Mouse (Mus musculus) adrenal gland, adult 2 months (tissue): ENCODE measurements around the gene Ldb1. TPM values are rescaled to one million over a fixed set of nuclear protein-coding genes. Genes with fewer than 3 reads are reported as not detected.
A peak's percentile ranks its signal among the peaks of the same experiment; 100 is the strongest.

Experiments used
- DNase-seq: peaks from one replicate; pipeline ENCODE4 v3.0.0; 2021
- polyA plus RNA-seq: library from polyadenylated mRNA; depleted of rRNA; stranded (reverse); fragments of >200 nt; gene quantifications from 2 replicates; pipeline ENCODE4 v1.2.3, GENCODE M21; 2012
- total RNA-seq, 2 experiments: library from RNA; stranded (reverse); gene quantifications; 2 replicates each; pipeline ENCODE4 v1.2.3; 2021

Gene Ldb1
- total and polyA plus RNA-seq, 3 experiments, result 58.2 to 99.3 (median 67.1) TPM

DNA sequence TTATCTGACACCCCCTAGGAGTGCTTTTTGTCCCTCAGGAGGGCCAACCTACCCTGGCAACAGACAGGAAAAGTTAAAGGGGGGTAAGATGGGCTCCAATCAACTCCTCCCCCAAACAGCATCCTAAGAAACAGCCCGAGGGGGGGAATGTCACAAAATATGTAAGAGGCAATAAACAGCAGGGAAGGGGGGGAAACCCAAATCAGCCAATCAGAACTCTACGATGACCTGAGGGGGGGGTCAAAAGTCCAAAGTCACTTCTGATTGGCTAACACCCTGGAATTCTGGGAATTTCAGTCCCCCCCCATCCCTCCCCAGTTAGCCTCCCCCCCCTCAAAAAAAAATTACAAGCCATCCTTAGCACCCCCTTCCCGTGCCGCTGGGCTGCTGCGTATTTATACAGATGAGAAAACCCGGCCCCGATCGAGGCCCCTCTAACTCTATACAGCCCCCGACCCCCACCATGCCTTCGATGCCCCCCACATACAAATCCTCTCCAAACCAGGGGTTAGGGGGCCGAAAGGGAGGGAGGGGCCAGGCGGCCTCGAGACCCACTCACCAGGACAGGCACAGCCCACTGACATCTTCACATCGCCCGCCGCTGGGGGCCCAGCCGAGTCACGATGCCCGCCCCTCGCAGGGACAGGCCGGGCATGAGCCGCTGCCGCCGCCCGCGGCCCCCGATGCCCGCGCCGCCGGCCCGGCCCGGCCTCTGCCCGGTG lies 582 bp downstream of the Ldb1 start, which contains the start of gene Pprc1:
Gene Pprc1, plus strand, starts transcription at position 616 of the 722 bp plus-strand sequence.
- DNase-seq, result peak; percentile 71

DNA sequence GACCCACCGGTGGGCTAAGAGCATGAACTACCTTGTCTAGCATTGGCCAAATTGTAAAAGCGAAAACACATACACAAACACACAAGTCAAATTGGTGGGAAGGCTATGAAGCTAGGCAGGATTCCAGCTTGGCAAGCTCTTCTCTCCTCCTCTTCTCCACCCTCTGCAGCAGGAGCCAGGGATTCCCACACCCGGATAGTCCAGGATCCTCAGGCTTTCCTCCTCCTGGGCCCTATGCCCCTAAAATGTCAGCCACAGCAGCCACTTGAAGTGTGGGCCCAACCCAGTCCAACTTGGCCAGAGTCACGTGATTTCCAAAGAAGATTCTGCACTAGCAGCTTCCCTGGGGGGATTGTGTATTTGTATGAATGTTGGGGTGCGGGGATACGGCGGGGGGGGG lies 1.6 kb downstream of the Ldb1 start:
- DNase-seq, result peak; percentile 31

DNA sequence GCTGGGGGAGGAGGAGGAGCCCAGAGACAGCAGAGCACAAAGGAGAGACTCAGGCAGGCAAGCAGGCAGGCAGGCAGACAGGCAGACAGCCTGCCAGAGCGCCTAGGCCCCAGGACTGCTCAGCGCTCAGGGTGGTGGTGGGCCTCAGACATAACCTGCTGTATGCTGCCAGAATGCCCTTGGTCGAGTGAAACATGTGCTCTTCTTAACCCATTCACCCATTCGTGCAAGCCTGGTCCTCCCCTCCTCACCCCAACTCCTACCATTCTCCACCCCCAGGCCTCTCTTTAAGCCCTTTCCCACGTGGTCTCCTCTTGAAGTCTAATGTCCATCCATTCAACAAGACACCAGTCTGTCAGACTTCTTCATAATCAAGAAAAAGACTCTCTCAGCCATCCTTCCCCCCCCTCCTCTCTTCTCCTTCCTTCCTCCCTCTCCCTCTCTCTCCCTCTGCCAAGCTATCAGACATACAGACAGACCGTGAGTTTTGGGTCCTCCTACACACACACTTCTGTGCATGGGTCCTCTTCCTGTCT lies 2.5 kb downstream of the Ldb1 start:
- DNase-seq, result peak; percentile 56

DNA sequence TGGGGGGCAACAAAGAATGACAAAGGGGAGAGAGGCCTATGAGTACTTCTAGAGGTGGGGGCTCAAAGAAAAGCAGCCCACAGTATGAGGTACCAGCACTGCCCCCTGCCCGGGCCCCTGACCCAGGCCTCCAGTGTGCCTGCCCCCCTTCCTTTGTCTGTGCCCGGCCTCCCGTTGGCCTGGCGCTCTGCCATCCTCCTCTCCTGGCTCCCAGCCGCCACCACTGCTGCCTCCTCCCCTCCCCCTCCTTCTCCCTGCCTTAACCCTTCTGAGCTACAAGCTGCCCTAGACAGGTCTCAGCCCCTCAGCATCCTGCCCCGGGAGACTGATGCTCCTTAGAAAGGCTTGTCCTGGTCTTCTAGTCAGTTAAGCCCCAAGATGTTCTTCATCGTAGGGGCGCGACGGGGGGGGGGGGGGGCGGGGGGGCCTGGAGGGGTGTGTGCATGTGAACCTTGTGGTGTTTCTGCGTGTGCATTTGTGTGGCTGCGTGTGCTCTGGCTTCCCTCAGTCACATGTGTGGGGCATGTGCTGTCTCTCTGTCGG lies 3.0 kb downstream of the Ldb1 start:
- DNase-seq, result peak; percentile 91

DNA sequence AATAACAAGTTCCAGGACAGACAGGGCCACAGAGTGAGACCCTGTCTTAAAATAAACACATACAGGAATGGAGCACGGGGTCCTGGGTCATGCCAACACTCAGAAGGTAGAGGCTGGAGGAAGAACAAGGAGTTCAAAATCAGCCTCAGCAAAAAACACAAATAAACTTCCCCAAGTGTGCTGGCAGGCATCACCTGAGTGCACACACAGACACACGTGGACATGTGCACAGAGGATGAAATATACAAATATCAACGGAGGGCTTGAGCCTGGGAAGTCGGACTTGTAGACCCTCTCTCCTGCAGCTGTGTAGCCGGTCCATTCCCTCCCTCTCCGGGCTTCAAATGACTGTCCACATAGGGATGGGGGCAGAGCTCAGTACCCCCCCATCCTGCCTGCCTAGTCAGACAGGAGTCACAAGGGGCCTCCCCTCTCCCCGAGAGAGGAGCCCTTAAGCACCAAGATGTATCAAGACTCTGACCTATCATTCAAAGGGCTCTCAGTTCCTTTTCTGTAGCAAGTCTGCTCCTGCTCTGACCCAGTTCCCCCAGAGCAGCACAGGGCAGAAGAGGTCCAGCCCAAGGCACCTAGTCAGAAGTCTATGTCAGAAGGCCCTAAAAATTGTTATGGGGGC lies 3.6 kb downstream of the Ldb1 start:
- no peak for DNase-seq

DNA sequence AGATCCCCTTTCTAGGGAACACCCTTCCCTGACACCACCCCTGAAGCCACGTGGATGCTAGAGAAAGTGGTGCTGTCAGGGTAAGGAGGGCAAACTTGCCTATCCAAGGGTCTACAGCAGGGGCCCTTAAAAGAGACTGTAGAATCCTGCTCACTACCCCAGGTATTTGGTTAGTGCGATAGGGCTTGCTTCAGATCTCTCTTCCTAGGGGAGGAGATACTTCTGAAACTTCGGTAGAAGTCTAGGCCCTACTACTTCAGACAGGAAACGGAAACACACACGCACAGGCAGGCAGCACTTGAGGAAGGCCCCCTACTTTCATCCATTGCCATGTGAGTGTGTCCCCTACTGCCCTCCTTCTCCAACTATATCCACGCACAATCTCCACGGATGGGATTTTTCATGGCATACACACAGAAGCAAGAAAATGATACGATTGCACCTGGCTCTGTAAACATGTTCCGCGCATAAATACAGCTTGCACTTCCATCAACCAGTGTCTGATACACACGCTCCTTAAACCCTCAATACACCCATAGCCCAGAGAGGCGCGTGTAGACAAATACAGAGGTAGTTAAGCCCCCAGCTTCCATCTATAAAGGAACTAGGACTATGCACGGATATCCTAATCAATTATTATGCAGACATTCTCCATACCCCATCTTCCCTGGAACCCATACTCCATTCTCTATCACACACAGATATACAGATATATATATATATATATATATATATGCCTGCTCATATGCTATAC lies 4.7 kb downstream of the Ldb1 start:
- DNase-seq, result no peak

GRCm38 (mm10) chr19:46039478-46039877 lies 5.5 kb downstream of the Ldb1 start:
- peak; percentile 95 for DNase-seq

DNA sequence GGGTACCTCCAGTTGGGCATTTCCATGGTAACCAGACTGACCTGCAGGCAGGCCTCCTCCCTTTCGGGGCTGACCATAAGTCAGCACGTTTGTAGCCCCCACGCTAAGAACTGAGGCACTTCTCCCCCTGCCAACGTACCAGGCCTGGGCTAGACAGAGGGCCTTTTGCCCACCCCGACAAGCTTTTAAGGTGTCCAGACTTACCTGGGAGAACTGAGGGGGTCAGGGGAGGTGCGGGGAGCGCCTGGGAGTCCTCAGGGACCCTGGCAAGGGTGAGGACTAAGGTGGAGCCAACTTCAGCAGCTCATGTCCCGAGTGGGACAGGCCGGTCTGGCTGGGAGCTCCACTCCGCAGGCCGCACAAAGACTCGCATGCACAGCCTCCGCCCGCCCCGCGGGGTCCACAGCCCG lies 6.2 kb downstream of the Ldb1 start:
- peak; percentile 63 for DNase-seq

DNA sequence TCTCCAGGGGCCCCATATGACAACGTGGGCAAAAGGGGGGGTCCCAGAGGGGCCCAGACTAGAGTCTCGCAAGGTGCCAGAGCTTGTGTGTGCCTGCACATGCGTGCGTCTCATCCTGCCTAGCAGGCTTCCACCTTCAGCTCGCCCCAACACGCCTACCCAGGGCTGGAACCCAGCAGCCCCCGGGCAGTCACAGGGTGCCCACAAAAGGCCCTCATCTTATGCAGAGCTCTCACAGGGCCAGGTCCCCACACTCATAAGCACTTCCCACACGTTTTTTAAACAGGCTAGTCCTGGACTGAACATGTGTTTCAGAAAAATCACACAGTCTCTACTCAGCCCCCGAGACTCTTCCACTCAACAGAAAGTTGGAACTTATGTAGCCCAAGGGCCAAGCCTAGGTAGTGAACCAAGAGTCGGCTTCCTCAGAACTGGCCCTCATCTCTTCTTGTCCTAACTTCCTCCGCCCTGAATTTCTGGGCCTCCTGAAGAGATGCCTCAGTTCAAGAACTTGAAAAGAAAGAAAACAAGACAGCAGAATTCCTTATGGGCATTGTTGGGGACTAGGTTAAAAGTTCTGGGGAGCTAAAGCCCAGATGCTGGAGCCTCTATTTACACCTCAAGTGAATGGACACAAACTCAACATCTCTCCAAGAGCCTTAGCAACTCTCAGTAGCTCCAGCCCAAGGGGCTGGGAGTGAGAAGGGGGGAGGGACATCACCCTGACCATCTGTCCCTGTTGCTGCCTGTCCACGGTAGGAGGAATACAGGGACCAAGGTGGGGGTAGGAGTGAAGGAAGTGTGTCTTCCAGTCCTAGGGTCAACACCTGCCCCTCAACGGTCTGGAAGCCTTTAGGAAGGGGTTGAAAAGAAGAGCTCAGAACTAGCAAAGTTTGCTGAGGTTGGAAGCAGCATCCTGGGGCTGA lies 6.8 kb downstream of the Ldb1 start:
- DNase-seq, result no peak

GRCm38 (mm10) chr19:46037243-46037924 lies 7.6 kb downstream of the Ldb1 start:
- DNase-seq, result no peak

DNA sequence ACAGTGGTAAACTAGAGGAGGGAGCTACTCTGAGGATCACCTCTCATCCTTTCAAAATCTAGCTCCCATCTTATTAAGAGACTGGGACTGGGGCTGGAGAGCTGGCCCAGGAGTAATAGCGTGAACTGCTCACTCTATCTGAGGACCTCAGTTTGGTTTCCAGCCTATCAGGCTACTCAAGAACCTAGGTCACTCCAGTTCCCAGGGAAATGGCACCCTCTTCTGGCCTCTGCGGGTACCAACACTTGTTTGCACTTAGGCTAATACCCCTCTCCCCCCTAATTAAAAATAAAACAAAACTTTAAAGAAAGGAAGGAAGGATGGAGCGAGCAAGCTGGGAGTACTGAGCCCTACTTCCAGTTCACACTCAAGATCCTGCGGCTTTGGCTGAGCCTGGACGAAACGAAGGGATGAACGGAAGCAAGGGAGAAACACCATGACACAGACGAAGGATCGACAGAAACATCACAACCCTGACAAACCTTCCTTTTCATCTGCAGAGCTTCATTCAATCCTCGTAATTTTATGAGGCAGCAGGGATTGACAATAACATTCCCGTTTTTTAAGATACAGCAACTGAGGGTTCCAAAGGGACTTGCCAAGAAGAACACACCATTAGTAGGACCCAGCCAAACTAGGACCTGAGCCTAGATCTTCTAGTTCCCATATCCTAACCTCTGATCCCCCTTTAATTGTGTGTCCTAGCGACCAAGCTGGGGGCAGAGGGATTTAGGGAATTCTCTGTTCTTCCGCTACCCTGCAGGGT lies 8.4 kb downstream of the Ldb1 start:
- DNase-seq, result no peak

DNA sequence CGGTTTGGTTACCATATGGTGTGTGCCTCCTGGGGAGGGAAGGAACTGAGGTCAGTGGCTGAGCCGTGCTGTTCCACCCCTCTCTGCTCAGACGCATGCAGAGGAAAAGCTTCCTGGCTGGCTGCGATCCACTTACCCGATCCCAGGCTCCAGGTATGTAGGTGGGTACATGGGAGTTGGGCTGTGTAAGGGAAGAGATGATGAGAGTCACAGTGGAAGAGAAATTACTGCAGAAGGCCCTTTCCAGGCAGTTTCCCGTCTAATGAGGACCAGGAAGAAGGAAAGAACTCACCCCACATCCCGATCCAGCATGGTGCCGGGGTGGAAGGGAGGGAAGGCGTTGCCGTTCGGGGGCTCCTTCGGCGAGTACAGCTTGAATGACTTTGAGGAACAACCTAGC lies 9.0 kb downstream of the Ldb1 start:
- no peak for DNase-seq

- DNase-seq, result no peak
Observed at GRCm38 (mm10) chr19:46033911-46034310, 11.1 kb downstream of the Ldb1 start.

- no peak for DNase-seq
Observed at GRCm38 (mm10) chr19:46032731-46033510, 12.1 kb downstream of the Ldb1 start.

GRCm38 (mm10) chr19:46031689-46032432 lies 13.2 kb downstream of the Ldb1 start:
- no peak for DNase-seq

- DNase-seq, result no peak
Observed at GRCm38 (mm10) chr19:46030196-46030983, 14.6 kb downstream of the Ldb1 start.

- DNase-seq, result no peak
Observed at GRCm38 (mm10) chr19:46029652-46030051, 15.4 kb downstream of the Ldb1 start.
